Mouse (Mus musculus): ENCODE data around the gene Phactr3.

Gene Phactr3

DNA sequence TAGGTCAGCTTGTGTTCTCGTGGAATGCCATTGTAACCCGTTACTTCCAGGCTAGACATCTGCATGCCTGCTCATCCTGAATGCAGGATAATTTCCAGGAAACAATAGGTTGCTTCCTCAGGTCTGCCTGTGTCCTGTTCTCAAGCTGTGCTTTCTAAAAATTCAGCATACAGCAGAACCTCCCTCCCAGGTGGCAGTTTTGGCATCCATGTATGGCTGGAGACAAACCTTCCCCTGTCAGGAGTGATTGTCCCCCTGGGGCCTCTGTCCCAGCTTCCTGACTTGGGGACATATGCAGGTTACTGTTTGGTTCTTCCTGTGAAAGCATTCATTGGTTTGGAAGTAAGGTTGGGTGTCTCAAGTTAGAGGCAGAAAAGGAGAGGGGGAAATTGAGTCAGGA is 74.7 kb downstream of the Phactr3 start:
- DNase-seq (ENCODE audit: low read depth): no peak

DNA sequence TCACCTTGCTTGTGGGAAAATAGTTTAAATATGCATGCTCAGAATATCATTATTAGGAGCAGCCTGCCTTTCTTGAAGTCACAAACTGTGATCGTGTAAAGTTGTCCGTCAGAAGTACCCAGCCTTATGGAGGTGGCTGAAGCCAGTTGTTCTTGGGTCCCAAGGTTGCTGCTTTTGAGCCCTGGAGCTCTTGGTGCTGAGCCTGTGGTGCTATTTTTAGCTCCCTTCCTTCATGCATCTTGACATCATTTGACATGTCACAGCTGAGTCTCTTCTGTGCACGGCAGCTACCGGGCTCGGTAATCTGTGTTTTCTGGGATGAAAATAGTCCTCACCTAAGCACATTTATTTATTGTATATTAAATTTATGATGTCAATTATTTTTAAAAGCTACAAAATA is 76.1 kb downstream of the Phactr3 start:
- no peak for DNase-seq (ENCODE audit: low read depth)

DNA sequence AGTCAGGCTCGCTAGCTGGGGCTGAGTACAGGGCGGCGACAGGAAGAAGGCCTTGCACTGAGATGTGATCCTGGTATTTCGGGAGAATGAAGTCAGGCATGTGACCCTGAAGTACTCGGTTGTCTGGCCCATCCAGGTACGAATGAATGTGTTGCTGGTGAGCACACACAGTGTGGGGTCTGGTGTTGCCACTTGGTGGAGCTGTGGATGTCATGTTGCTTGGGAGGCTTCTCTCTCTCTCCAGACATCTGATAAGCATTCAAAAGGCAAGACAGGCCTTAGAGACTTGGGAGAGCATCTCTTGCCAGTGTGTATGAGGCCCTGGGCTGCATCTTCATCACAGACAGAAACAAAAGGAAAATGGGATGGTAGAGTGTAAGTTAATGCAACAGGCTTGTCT is 77.3 kb downstream of the Phactr3 start:
- DNase-seq (ENCODE audit: low read depth): no peak

DNA sequence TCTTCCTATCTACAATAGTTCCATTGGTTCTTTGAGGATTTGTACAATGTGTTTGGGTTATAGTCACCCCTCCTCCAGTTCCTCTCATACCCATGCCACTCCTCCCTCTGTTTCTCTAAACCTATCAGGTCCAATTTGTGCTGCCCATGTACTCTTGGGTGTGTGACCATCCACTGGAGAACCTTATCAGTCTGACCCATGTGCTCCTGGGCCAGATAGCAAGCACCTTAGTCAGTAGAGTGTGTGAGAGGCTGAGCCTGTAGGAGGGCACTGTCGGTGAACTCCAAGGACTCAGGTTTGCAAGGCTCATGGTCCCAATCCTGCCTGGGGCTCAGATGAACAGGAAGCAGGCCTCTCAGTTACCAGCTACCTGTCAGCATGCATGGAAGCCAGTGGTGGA is 78.8 kb downstream of the Phactr3 start:
- no peak for DNase-seq (ENCODE audit: low read depth)

DNA sequence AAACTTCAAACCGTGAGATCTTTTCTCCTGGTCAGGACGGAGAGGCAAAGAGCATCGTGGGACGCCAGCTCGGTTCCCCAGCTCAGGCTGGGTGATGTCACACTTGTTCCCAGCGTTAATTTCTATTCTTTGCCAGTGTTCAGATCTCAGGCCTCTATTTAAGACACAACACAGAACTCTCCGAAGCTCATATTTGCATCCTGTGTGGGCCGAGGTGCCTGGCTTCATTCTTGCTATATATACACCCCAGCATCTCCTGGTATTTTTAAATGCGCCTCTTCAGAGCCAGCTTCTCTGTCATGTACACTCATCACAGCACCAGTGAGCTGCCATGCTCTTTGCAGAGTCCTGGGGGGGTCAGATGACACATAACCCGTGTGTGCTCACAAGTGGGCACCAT is 85.7 kb downstream of the Phactr3 start:
- DNase-seq (ENCODE audit: low read depth): no peak

DNA sequence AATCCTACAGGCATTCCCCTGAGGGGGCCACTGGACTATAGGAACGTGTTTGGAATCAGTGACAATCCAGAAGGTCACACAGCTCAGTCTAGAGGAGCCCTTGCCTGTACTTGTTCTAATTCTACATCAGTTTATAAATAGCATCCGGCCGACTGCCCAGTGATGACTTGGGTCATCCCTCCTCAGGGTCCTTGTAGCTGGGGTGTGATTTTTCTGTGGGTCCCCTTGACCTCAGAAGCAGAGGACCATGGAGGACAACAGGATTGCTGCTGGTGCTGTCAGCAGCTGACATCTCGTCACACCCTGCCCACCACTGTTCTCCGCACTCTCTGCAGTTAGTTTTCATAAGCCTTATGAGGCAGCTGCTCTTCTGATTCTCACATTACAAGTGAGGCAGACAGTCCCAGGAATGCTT is 89.4 kb downstream of the Phactr3 start:
- no peak for DNase-seq (ENCODE audit: low read depth)

DNA sequence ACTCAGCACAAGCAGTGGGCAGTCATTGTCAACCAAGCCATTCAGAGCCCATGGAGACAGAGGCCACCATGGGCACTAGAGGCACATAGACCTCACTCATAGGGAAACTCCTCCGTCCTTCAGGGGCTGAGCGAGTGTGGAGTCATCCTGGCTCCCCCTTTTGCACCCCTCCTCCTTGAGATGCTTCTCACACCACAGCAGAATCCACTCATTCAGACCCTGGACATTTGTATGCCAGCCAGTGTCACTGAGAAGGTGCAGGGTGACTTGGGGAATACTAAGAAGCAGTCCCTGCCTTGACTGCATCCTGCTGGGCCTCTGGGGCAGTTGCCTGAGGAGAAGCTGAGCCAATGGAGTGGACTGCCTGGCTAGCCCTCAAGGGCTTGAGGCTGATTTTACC is 95.1 kb downstream of the Phactr3 start:
- DNase-seq (ENCODE audit: low read depth): no peak

DNA sequence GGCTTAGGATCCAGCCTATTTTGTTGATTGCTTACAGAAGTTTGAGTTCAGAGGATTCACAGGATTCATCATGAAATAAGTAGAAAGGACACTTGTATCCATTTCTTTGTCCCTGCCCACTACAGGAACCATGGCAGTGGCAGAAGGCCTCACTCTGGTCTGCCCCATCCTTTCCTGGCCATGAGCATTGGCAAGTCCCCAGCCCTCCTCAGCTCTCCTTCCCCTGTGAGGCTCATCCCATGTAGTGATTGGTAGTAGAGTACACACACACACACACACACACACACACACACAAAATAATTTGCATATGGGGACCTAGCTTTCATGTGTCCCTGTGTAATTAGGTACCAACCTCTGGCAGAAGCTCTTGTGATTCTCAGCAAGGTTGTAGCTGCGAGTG is 95.8 kb downstream of the Phactr3 start:
- DNase-seq (ENCODE audit: low read depth): no peak

DNA sequence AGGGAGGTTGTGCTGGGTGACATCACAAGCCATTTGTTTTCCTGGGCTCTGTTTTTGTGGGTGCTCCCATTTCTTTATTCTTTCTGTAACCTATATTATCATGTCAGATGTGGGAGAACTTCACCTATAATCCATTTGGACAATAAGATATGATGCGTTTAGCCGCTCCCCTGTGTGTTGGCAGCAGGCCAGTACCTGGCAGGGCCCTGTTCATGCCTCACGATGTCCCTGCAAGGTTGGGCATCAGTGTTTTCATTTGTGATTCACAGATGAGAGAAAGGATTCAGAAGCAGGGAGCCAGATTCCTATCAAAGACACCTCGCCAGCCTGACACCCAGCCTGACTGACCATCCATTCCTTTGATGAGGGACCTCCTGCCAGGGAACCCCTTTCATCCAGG is 99.7 kb downstream of the Phactr3 start:
- DNase-seq (ENCODE audit: low read depth): no peak

DNA sequence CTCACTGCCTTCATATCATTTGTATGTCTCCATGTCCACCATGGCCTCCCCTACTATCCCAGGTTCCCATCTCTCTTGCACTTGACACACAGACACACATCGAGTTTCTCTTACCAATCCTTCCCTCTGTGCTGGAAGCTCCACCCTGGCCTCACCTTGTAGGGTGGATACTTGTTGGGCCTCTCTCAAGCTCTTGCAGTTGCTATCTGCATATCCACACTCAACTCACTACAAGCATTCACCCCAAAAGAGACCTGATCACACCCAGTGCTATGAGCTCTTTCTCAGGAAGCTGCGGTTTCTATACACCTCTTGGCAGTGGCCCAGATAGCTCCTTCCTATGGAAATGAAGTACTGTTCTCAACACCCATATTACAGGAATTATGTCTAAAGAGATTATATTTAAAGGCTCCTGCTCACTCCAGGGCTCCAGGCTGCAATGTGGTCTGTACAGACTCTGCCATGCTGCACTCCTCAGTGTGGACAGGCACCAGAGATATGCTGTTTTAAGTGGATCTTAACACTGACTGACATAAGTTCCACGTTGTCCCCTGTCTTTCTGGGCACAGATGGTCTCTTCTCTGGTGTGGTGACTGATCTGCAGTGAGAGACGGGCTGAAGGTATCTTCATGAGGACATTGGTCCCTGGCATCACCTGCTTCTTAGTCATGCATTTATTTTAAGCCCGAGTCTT is 100.8 kb downstream of the Phactr3 start:
- DNase-seq (ENCODE audit: low read depth): no peak

DNA sequence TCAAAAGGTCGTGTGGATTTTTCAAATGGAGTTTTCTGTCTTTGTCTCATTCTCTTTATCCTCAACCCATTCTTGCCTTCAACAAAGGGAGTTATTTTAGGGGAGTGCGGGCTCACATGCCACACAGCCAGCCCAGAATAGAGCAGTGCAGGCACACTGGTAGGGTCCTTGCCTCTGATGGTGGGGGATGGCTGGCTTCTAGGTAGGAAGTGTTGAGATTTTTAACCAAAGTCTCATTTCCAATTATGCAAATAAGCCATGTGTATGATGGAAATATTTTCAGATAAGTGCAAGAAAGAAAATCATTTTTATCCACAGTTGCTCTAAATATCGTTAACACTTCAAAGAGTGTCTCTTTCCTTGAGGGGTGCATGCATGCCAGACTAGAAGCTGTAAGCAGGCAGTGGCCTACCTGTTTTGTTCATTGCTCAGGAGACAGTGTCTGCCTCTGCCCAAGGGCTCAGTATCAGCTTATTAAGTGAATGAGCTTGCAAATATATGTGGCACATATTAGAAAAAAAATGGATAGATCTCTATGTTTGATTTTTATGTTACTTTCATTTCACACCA is 101.5 kb downstream of the Phactr3 start:
- no peak for DNase-seq (ENCODE audit: low read depth)

DNA sequence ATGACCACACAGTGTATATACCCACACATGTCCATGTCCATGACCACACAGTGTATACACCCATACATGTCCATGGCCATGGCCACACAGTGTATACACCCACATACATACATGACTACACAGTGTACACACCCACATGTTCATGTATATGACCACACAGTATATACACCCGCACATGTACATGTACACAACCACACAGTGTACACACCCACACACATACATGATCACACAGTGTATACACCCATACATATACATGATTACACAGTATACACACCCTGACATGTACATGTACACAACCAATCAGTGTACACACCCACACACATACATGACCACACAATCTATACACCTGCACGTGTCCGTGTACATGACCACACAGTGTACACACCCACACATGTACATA is 102.2 kb downstream of the Phactr3 start:
- no peak for DNase-seq (ENCODE audit: low read depth)

DNA sequence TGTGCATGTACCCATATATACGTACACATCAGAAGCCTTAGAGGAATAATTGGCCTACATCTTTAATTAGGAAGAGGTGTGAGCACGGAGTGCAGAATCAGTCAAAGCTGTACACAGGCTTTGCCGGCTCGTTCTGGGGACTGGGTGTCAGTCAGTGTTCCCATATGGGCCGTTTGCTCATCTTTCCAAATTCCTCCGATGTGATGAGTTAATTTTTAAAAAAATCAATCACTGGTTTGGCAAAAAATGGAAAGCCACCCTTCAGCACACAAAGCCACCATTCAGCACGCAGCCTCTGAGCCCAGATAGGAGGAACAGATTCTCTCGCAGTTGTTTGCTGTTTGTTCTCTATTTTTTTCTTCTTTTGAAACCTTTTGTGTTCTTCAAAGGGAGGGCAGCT is 110.5 kb downstream of the Phactr3 start:
- no peak for DNase-seq (ENCODE audit: low read depth)

DNA sequence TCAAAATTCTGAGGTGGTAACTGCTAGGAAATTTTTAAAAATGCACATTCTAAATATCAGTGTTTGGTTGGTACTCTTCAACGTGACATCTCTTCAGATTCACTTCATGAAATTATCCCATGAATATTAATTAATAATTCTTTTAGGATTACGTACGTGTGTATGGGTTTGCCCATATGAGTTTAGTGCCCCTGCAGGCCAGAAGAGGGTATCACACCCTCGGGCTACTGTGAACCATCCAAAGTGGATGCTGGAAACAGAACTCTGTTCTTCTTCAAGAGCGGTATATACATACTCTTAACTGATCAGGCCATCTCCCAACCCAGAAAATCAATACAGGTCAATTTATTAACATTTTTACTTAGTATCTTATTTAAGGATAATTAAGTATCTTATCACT is 114.7 kb downstream of the Phactr3 start:
- no peak for DNase-seq (ENCODE audit: low read depth)

DNA sequence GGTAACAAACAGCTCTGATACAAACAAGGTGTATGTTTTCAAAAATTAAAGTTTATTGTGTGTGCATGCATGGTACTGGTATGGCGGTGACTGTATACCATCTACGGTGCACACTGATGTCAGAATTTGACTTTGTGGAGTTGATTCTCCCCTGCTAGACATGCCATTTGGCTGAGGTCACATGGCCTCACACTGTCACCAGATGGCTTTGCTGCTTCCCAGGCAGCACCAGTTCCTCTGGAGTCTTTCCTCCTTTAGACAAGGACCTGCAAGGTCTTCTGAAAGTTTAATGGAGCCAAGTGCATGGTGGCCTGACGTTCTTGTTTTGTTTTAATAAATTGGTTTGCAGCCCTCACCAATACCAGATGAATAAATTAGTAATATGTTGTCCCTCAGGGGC is 118.3 kb downstream of the Phactr3 start:
- no peak for DNase-seq (ENCODE audit: low read depth)

DNA sequence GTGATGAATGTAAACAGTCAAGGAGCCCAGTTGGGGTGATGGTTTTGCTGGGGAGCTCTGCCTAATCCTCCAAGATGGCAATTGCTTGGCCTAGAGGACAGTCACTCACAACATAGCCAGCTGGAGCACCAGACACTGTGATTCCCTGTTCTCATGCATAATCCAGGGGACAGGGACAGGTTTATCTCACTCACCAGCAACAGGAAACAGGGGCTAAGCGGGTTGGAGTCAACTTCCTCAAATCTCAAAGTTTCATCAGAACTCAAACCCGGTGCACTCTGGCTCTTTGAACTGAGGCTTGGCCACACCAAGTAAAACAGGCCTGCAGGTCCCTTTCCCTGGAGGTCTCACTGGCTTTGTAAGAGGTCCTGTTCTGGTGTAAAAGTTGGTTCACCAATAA is 119.7 kb downstream of the Phactr3 start:
- DNase-seq (ENCODE audit: low read depth): no peak

DNA sequence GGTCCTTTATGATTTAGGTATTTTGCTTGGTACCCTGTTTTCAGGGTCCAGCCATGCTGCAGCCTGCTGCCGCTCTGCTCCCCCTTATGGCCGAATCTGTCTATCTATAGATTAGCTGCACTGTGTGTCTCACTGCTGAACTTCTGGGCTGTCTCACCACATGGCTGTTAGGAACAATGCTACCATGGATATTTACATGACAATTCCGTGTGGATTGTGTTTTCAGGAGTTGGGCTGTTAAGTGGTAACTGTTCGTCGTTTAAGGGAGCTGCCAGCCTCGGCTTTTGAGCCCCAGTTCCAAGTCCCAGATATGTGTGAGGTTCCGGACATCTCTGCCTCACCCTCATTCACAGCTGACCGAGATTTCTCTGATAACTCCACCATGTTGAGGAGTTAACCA is 122.1 kb downstream of the Phactr3 start:
- no peak for DNase-seq (ENCODE audit: low read depth)

DNA sequence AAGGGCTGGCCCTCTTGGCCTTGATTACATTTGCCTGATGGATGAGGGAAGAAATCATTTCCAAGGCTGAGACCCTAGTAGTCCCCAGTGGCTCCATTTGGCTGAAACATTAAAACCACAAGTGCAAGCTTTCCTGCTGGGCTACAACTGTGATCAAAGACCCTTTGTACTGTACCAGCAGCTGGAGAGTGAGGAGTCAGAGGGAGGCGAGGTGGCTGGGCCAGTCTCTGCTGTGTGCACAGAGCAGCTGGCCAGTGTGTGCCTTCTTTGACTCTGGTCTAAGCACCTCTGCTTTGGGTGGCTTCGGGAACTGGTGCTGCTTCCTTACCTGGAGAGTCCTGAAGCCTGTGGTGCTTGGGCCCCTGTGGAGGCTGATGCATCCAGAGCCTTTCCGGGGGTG is 122.6 kb downstream of the Phactr3 start:
- DNase-seq (ENCODE audit: low read depth): no peak

DNA sequence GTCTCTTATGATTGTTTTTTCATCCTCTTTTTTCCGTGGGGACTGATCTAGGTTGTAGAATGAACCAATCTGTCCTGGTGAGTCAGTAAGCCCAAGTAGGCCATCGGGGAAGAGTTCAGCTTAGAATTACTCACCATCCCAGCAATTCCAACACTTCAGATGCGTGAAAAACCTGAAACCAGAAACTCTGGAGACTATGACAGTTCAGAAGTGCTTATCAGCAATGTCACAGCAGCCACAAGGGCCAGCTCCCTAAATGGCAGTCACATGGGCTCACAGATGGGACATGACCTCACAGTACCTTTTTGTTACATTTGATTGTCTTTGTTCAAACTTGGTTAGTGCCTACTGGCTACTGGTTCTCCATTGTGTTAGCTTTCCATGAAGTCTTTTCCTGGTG is 124.2 kb downstream of the Phactr3 start:
- DNase-seq (ENCODE audit: low read depth): no peak

DNA sequence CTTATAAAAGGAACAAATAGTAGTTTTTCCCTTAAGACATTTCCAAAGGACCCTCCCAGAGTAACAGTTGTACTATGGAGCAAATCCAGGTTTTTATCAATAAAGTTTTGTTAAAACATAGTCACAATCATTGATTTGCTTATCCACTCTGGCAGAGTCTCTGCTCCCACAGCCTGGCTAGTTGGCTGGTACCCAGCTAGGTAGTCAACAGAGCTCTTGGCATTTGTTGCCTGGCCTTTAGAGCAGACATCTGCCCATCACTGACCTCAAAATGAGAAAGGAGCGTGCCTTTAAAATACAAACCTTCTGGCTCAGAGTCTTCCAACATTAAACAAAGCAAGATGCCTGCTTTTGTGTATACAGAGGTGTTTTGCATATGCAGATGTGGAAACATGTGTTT is 126.1 kb downstream of the Phactr3 start:
- DNase-seq (ENCODE audit: low read depth): no peak

DNA sequence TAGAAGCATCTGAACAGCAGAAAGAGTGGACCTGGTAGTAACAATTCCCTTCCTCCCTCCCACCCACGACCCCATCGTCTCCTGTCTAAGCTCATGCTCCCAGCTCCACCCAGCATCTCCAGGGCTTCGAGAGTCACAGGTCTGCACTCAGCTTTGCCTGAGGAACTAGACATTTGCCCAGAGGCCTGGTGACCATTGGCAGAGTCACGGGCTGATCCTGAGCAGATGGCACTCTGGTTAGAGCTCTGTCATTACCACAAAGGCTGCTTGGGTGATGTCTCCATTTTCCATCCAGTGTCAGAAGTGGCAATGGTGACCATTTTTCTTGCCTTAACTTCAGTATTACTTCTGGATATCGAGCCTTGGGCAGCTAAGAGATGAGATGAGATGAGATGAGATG is 127.1 kb downstream of the Phactr3 start:
- DNase-seq (ENCODE audit: low read depth): no peak

DNA sequence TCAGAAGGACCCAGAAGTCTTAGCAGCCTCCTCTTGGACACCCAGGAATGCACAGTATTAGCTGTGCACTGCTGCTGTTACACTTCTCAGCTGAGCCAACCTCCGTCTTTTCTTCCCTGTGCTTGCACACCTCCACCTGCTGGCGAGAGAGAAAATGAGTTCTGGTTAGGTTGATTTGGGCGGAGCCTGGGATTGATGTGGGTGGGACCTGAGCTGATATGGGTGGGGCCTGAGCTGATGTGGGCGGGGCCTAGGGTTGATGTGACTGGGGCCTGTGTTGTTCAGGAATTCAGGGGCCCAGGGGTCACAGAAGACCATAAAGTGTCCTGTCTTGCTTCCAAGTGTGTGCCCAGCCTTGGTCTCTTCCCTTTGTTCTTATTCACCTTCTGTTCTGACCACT is 128.0 kb downstream of the Phactr3 start:
- DNase-seq (ENCODE audit: low read depth): no peak

DNA sequence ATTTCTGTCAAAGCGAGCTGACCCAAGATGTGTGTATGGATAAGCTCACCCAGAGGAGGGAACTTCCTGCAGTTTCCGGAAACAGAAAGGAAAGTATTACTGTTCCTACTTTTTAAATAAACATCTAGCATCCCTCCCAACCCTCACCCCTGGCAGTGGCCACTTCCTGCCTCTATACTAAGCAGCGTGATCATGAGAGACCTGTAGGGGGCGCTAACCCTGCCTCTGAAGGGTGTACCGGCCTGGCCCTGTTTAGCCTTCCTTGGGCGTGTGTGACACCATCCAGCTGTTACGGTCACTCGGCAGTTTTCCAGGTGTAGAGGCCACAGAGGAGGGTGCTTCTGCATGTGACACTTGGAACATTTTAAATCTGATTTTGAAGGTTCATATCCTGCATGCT is 128.5 kb downstream of the Phactr3 start:
- no peak for DNase-seq (ENCODE audit: low read depth)

DNA sequence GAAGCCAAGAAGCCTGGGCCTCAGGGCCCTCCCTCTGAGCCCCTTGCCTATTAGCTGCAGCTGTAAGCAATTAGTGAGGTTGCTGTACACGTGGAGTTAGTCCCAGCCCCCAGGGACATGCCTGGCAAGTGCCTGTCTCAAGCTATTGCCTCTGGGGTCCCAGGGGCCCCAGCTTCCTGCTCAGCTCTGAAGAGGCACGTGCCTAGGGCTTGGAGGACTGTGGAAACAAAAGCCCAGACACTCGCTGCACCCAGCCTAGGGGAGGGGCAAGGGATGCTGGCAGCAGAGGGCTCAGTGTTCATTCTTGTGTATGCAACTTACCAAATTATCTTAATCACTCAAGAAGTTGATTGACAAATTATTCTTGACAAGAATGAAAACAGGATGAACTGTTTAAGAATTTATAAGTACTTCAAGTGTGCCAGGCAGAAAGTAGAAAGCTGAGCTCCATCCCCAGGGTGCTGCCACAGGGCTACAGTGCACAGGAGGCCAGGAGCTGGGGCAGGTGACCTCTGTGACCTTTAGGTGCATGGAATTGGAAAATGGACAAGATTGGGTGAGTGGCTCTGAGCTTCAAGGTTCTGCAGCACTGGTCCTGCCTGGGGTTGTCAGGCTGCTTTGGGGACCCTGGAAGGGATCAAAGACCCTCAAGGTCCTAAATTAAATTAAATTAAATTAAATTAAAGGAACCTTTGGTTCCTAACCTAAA is 138.5 kb downstream of the Phactr3 start:
- no peak for DNase-seq (ENCODE audit: low read depth)

Data from fibroblast of lung, adult 2 months (primary cell).